Mouse (Mus musculus) megakaryocyte, embryonic 14.5 days (primary cell): ENCODE measurements around the gene Cdk18.

ENCODE experiments used
- FLI1 ChIP-seq: IDR thresholded peaks from 2 replicates; pipeline ENCODE4 v1.6.1; 2012; ENCODE audit warnings: low read length, inconsistent platforms, mixed read lengths
- GATA1 ChIP-seq: IDR thresholded peaks from 3 replicates; pipeline ENCODE4 v1.6.1; 2012; ENCODE audit warnings: mixed read lengths, low read length, inconsistent platforms, borderline replicate concordance

DNA sequence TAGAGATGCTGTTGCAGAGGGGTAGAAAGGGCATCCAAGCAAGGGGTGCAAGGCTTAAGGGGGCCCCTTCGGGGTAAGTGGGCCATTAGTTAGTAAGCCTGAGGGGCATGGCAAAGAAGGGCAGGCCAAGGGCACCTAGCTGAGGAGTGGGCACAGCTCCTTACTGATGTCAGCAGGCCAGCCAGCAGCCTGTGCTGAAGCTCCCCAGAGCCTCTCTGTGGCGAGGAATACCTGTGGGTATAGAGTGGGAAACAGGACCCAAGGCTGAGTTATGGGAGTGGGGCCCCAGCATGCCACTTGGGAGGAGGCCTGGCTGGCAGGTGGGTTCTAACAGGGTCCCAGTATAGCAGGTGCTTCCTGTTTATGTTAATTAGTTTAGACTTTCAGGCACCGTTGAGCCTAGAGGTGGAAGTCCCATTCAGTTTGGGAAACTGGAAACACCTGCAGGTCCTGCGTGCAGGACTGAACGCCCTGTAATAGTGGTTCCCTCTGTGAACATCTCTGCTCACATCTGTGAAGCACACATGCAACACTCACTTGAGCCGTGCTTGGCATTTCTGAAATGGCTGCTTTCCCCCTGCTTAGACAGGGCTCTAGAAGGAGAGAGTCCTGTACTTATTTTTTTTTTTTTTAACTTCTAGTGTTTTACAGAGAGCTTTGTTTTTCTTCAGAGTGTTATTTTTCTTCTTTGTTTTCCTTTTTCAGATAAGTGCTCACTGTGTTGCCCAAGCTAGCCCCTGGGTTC, 37.4 kb downstream of the Cdk18 start:
- TF ChIP-seq GATA1 (no peak), FLI1 (no peak)
